Mouse (Mus musculus): ENCODE results near the gene Olfr1271.
"Not testable (repeated sequence)": the region's sequence is repeated elsewhere in the genome, so short reads cannot be mapped to it uniquely, and the experiment has no call there.

Gene Olfr1271

GRCm38 (mm10) chr2:90270932-90271331 is at the start of gene Olfr1271:
TSS of gene Olfr1271 (minus strand) at chr2:90271032.
- DNase-seq (ENCODE audit: low read depth, low spot score) = no peak

- no peak for DNase-seq (ENCODE audit: low read depth, low spot score)
Measured at GRCm38 (mm10) chr2:90292741-90293140, 21.9 kb upstream of the Olfr1271 start, which contains the start of gene Olfr1272. TSS of gene Olfr1272 (minus strand) at chr2:90292841.

GRCm38 (mm10) chr2:90257492-90257891 is 13.3 kb downstream of the Olfr1271 start, which contains the start of gene Olfr142:
TSS of gene Olfr142 (minus strand) at chr2:90257592.
- DNase-seq (ENCODE audit: low read depth, low spot score) = no peak

- not testable (repeated sequence) for DNase-seq (ENCODE audit: low read depth, low spot score)
Measured at GRCm38 (mm10) chr2:90224393-90224792, 46.4 kb downstream of the Olfr1271 start, which contains the start of gene Olfr1506. TSS of gene Olfr1506 (minus strand) at chr2:90224493.

All from CD4-positive helper T cell, adult 2 months (primary cell).